Mouse (Mus musculus) lung, embryonic 15.5 days (tissue): ENCODE measurements around the gene Arf1. TPM values are rescaled to one million over a fixed set of nuclear protein-coding genes. Genes with fewer than 3 reads are reported as not detected.

Experiments used
- ATAC-seq: fragments of 200-750 bp; cut with Nextera tagmentation; 2 replicates; pipeline ENCODE4 v1.8.0; 2017; ENCODE audit warnings: moderate number of reproducible peaks, borderline replicate concordance; ENCODE audit not compliant: low FRiP score, low TSS enrichment; ENCODE audit errors: extremely low read depth
- H3K27ac ChIP-seq: fragments of 300-500 bp; sonication (generic); 2 replicates; pipeline ENCODE4 v1.5.1; 2015; ENCODE audit warnings: moderate library complexity, mild to moderate bottlenecking, inconsistent platforms
- H3K27me3 ChIP-seq: fragments of 300-500 bp; sonication (generic); 2 replicates; pipeline ENCODE4 v1.6.1; 2015; ENCODE audit warnings: inconsistent platforms
- H3K36me3 ChIP-seq: fragments of 300-500 bp; sonication (generic); 2 replicates; pipeline ENCODE4 v1.6.1; 2015; ENCODE audit warnings: inconsistent platforms
- H3K4me1 ChIP-seq: fragments of 300-500 bp; sonication (generic); 2 replicates; pipeline ENCODE4 v1.6.1; 2015; ENCODE audit warnings: inconsistent platforms
- H3K4me2 ChIP-seq: fragments of 300-500 bp; sonication (generic); 2 replicates; pipeline ENCODE4 v1.6.1; 2015; ENCODE audit warnings: inconsistent platforms, mild to moderate bottlenecking, moderate library complexity
- H3K4me3 ChIP-seq: fragments of 300-500 bp; sonication (generic); 2 replicates; pipeline ENCODE4 v1.5.1; 2015; ENCODE audit warnings: mild to moderate bottlenecking, inconsistent platforms
- H3K9ac ChIP-seq: fragments of 300-500 bp; sonication (generic); 2 replicates; pipeline ENCODE4 v1.6.1; 2015; ENCODE audit warnings: inconsistent platforms
- H3K9me3 ChIP-seq: fragments of 300-500 bp; sonication (generic); 2 replicates; pipeline ENCODE4 v1.6.1; 2016; ENCODE audit warnings: inconsistent platforms
- WGBS: fragments of 180-500 bp; shearing (Covaris S2); methylation state at CpG from one replicate; pipeline ENCODE4 v1.1.7; 2015; 5-methylcytosine and 5-hydroxymethylcytosine counted together
- polyA plus RNA-seq: library from polyadenylated mRNA; unstranded; fragments of >200 nt; fragmentation: Nextera tagmentation; extraction: Ambion mirVana; gene quantifications from 2 replicates; pipeline ENCODE4 v1.2.1, GENCODE M21; 2015

The Arf1 gene
- polyA plus RNA-seq, 1 experiment from 2014 or later = 743 TPM

GRCm38 (mm10) chr11:59243856-59244255, 15.8 kb upstream of the Arf1 start:
- Histone ChIP-seq H3K27ac (no peak overlapping the region), H3K27me3 (peaks cover 13% of the 10 kb centered on the region), H3K4me2 (no peak overlapping the region), H3K9me3 (no peaks in the 10 kb centered on the region), H3K4me3 (no peak overlapping the region), H3K36me3 (no peaks in the 10 kb centered on the region), H3K9ac (no peak overlapping the region), H3K4me1 (peaks cover 6% of the 10 kb centered on the region)
- ATAC-seq = no peak
- 19% methylated on average over 6 of the region's 6 CpGs for WGBS

- no peaks in the 10 kb centered on the region for H3K36me3 ChIP-seq
- no peak for ATAC-seq
- no peaks in the 10 kb centered on the region for H3K9me3 ChIP-seq
- no peak overlapping the region for H3K4me3 ChIP-seq
- no peak overlapping the region for H3K27ac ChIP-seq
- no peak overlapping the region for H3K9ac ChIP-seq
- H3K4me2 ChIP-seq = no peak overlapping the region
- H3K27me3 ChIP-seq = peaks cover 13% of the 10 kb centered on the region
- WGBS = 13% methylated on average over 3 of the region's 3 CpGs
- H3K4me1 ChIP-seq = peaks cover 14% of the 10 kb centered on the region
These were observed 13.8 kb upstream of the Arf1 start for GRCm38 (mm10) chr11:59241841-59242240.

- Histone ChIP-seq H3K4me3 (no peak overlapping the region), H3K36me3 (no peaks in the 10 kb centered on the region), H3K9me3 (no peaks in the 10 kb centered on the region), H3K4me2 (no peak overlapping the region), H3K27ac (no peak overlapping the region), H3K9ac (no peak overlapping the region), H3K27me3 (peaks cover 13% of the 10 kb centered on the region), H3K4me1 (peaks cover 14% of the 10 kb centered on the region)
- ATAC-seq = no peak
- WGBS = 79% methylated on average over 4 of the region's 4 CpGs
These were observed 11.7 kb upstream of the Arf1 start for GRCm38 (mm10) chr11:59239796-59240195.

GRCm38 (mm10) chr11:59239428-59239785, 11.3 kb upstream of the Arf1 start:
- no peaks in the 10 kb centered on the region for H3K9me3 ChIP-seq
- H3K27ac ChIP-seq = peak overlapping the region; percentile 41; the same call in 1 of the 2 replicates
- peak; percentile 22; the same call in 1 of the 2 replicates for ATAC-seq
- WGBS = 51% methylated on average over 4 of the region's 4 CpGs
- H3K9ac ChIP-seq = no peak overlapping the region
- H3K27me3 ChIP-seq = peaks cover 13% of the 10 kb centered on the region
- H3K36me3 ChIP-seq = no peaks in the 10 kb centered on the region
- H3K4me2 ChIP-seq = no peak overlapping the region
- H3K4me1 ChIP-seq = peaks cover 14% of the 10 kb centered on the region
- no peak overlapping the region for H3K4me3 ChIP-seq

GRCm38 (mm10) chr11:59238525-59239427, 10.7 kb upstream of the Arf1 start:
- H3K27me3 ChIP-seq = peaks cover 13% of the 10 kb centered on the region
- H3K36me3 ChIP-seq = no peaks in the 10 kb centered on the region
- no peak overlapping the region for H3K4me3 ChIP-seq
- H3K4me2 ChIP-seq = no peak overlapping the region
- peaks cover 14% of the 10 kb centered on the region for H3K4me1 ChIP-seq
- peak; percentile 75 for ATAC-seq
- WGBS = 4% methylated on average over 14 of the region's 15 CpGs
- H3K9ac ChIP-seq = no peak overlapping the region
- H3K27ac ChIP-seq = peak overlapping the region; percentile 41
- H3K9me3 ChIP-seq = no peaks in the 10 kb centered on the region

- no peak for ATAC-seq
- H3K27ac ChIP-seq = no peak overlapping the region
- no peaks in the 10 kb centered on the region for H3K9me3 ChIP-seq
- H3K4me1 ChIP-seq = peaks cover 7% of the 10 kb centered on the region
- no peak overlapping the region for H3K4me2 ChIP-seq
- no peak overlapping the region for H3K4me3 ChIP-seq
- WGBS = 51% methylated on average over 2 of the region's 2 CpGs
- H3K27me3 ChIP-seq = no peaks in the 10 kb centered on the region
- H3K36me3 ChIP-seq = no peaks in the 10 kb centered on the region
- no peak overlapping the region for H3K9ac ChIP-seq
These were observed 4.7 kb upstream of the Arf1 start for GRCm38 (mm10) chr11:59232797-59233196.

- H3K4me3 ChIP-seq = no peak overlapping the region
- no peak overlapping the region for H3K27ac ChIP-seq
- H3K4me1 ChIP-seq = peaks cover 22% of the 10 kb centered on the region
- H3K9me3 ChIP-seq = no peaks in the 10 kb centered on the region
- no peak overlapping the region for H3K9ac ChIP-seq
- no peak for ATAC-seq
- no peaks in the 10 kb centered on the region for H3K36me3 ChIP-seq
- 12% methylated on average over 7 of the region's 7 CpGs for WGBS
- no peak overlapping the region for H3K4me2 ChIP-seq
- H3K27me3 ChIP-seq = no peaks in the 10 kb centered on the region
These were observed 2.2 kb upstream of the Arf1 start for GRCm38 (mm10) chr11:59230144-59230760.

- H3K4me2 ChIP-seq = peak overlapping the region; percentile 73
- WGBS = under 1% methylated on average over 43 of the region's 51 CpGs
These were observed 407 bp downstream of the Arf1 start for GRCm38 (mm10) chr11:59227604-59228121.

GRCm38 (mm10) chr11:59226787-59227603, 1.1 kb downstream of the Arf1 start:
- 2% methylated on average over 21 of the region's 21 CpGs for WGBS
- H3K9me3 ChIP-seq = no peaks in the 10 kb centered on the region
- no peak for ATAC-seq
- H3K27ac ChIP-seq = peak overlapping the region; percentile 99
- peak overlapping the region; percentile 99 for H3K9ac ChIP-seq
- H3K4me3 ChIP-seq = peak overlapping the region; percentile 96
- no peaks in the 10 kb centered on the region for H3K36me3 ChIP-seq
- H3K4me2 ChIP-seq = peak overlapping the region; percentile 73
- H3K27me3 ChIP-seq = no peaks in the 10 kb centered on the region
- peaks cover 48% of the 10 kb centered on the region for H3K4me1 ChIP-seq

More at GRCm38 (mm10) chr11:59227604-59228121, 407 bp downstream of the Arf1 start:
- Histone ChIP-seq H3K4me1 (peaks cover 43% of the 10 kb centered on the region), H3K4me3 (peak overlapping the region; percentile 96), H3K9ac (peak overlapping the region; percentile 99), H3K27me3 (no peaks in the 10 kb centered on the region), H3K27ac (peak overlapping the region; percentile 99), H3K36me3 (no peaks in the 10 kb centered on the region), H3K9me3 (no peaks in the 10 kb centered on the region)
- peak; percentile 83 for ATAC-seq

- ATAC-seq = no peak
- Histone ChIP-seq H3K27me3 (no peaks in the 10 kb centered on the region), H3K36me3 (no peaks in the 10 kb centered on the region), H3K27ac (no peak overlapping the region), H3K4me1 (peaks cover 52% of the 10 kb centered on the region), H3K9me3 (no peaks in the 10 kb centered on the region), H3K9ac (peak overlapping the region; percentile 99), H3K4me2 (peak overlapping the region; percentile 73), H3K4me3 (peak overlapping the region; percentile 96)
- WGBS = 34% methylated on average over 3 of the region's 3 CpGs
These were observed 1.8 kb downstream of the Arf1 start for GRCm38 (mm10) chr11:59226251-59226650.

- Histone ChIP-seq H3K4me1 (peaks cover 63% of the 10 kb centered on the region), H3K4me3 (no peak overlapping the region), H3K9me3 (no peaks in the 10 kb centered on the region), H3K27me3 (no peaks in the 10 kb centered on the region), H3K36me3 (no peaks in the 10 kb centered on the region), H3K9ac (no peak overlapping the region), H3K27ac (no peak overlapping the region), H3K4me2 (peak overlapping the region; percentile 73)
- ATAC-seq = no peak
- WGBS = 57% methylated on average over 2 of the region's 2 CpGs
These were observed 2.9 kb downstream of the Arf1 start for GRCm38 (mm10) chr11:59225167-59225566.
